Mouse (Mus musculus): ENCODE measurements around the gene Celf5. TPM values are rescaled to one million over a fixed set of nuclear protein-coding genes. Genes with fewer than 3 reads are reported as not detected.

Celf5 gene
- polyA plus RNA-seq, 1 experiment from 2014 or later = 0.76 TPM

DNA sequence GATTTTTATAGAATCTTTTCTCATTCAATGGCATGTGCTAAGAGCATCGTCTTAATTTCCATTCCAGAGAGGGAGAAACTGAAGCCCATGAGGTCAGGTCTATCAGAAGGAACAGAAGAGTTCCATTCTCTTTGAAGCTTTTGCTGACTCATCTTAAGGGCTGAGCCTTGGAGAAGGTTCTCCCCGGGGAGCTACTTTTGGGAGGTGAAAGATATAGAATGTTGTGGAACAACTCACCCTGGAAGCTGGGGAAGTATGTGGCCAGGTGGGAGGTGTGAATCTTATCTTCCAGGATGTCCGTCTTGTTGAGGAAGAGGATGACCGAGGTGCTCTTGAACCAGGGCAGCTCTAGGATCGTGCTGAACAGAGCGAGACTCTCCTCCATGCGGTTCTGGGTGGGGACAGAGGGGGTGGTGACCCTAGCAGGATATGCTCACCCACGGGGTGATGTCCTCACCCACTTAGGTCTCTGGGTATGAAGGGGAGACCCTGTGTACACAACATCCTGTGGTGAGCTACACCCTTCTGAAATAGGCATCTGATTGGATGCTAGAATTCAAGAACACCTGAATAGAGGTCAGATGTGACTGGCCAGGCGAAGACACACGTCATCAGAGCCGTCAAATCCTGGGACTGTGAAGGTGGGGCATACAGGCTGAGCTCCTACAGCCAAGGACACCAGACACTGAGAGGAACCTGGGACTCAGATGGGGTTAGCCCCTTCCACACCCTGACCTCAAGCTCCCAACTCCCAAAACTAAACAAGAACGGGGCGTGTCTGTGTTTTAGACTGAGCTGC lies 25.4 kb upstream of the Celf5 start:
- no peak for TF ChIP-seq CTCF (IDR thresholded peaks at IDR 0.05; ENCODE audit: low read depth)

DNA sequence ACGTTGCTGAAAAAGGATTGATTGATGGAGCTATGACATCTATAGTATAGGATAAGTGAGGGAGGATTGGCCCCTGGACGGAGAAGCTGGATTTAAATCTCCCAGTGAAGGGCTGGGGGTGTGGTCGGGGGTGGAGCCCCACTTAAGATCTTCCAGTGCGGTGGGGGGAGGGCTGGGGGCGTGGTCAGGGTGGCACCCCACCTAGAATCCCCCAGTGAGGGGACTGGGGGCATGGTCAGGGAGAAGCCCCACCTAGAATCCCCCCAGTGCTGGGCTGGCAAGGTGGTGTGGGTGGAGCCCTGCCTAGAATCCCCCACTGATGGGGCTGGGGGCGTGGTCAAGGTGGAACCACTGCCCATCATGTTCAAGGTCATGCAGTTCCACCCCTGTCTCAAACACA lies 24.6 kb upstream of the Celf5 start:
- Histone ChIP-seq H3K9me3 (ENCODE audit: control insufficient read depth) (no peaks in the 10 kb centered on the region), H3K4me1 (replicated peaks; ENCODE audit: control insufficient read depth, insufficient read depth, low read length) (no peaks in the 10 kb centered on the region), H3K27ac (ENCODE audit: low read depth, low read length) (no peak overlapping the region), H3K27me3 (replicated peaks; ENCODE audit: control insufficient read depth, insufficient read depth, low read length) (0 out of 2 replicates have a peak, but pooled peaks cover 9% of the 10 kb centered on the region), H3K4me2 (replicated peaks; ENCODE audit: low read depth) (no peak overlapping the region), H3K4me3 (ENCODE audit: low read depth, low read length) (no peak overlapping the region), H3K36me3 (ENCODE audit: control insufficient read depth, insufficient read depth) (no peaks in the 10 kb centered on the region), H3K9ac (ENCODE audit: low read depth, low read length) (no peak overlapping the region)
- 38% methylated on average over 6 of the region's 6 CpGs for WGBS
- TF ChIP-seq CTCF (IDR thresholded peaks at IDR 0.05; ENCODE audit: low read depth) = no peak
- no peak for ATAC-seq

More for the DNA sequence above, 25.4 kb upstream of the Celf5 start:
- Histone ChIP-seq H3K4me2 (replicated peaks; ENCODE audit: low read depth) (no peak overlapping the region), H3K9me3 (ENCODE audit: control insufficient read depth) (no peaks in the 10 kb centered on the region), H3K9ac (ENCODE audit: low read depth, low read length) (no peak overlapping the region), H3K27me3 (replicated peaks; ENCODE audit: control insufficient read depth, insufficient read depth, low read length) (0 out of 2 replicates have a peak, but pooled peaks cover 9% of the 10 kb centered on the region), H3K4me1 (replicated peaks; ENCODE audit: control insufficient read depth, insufficient read depth, low read length) (no peaks in the 10 kb centered on the region), H3K27ac (ENCODE audit: low read depth, low read length) (no peak overlapping the region), H3K4me3 (ENCODE audit: low read depth, low read length) (no peak overlapping the region), H3K36me3 (ENCODE audit: control insufficient read depth, insufficient read depth) (no peaks in the 10 kb centered on the region)
- no peak for ATAC-seq
- WGBS = 62% methylated on average over 13 of the region's 13 CpGs

DNA sequence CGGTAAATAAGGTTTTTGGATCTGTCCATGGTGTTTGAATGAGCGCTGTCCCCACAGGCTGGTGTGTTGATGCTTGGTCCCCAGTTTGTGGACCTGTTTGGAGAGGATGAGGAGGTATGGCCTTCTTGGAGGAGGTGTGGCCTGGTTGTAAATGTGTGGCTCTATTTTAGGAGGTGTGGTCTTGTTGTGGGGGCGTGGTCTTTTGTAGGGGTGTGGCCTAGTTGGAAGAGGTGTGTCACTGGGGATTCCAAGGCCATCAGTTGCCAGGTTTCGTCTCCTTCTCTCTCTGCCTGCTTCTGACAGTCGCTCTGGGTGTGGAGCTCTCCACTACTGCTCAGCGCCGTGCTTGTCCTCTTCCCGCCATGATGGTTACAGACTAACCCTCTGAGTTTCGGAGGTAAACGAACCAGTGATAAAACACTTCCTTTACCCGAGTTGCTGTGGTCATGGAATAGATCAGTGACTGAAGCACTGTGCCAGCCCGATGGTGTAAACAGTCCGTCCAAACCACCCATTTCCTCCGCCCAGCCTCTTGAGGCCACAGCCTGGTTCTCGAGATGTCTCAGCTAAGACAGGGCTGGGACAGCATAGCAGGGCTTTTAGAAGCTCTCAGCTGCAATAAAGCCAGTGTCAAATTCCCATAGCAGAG lies 22.6 kb upstream of the Celf5 start:
- H3K4me3 ChIP-seq (ENCODE audit: low read depth, low read length) = no peak overlapping the region
- no peak overlapping the region for H3K9ac ChIP-seq (ENCODE audit: low read depth, low read length)
- H3K4me2 ChIP-seq (replicated peaks; ENCODE audit: low read depth) = no peak overlapping the region
- H3K4me1 ChIP-seq (replicated peaks; ENCODE audit: control insufficient read depth, insufficient read depth, low read length) = no peaks in the 10 kb centered on the region
- 70% methylated on average over 15 of the region's 15 CpGs for WGBS
- H3K9me3 ChIP-seq (ENCODE audit: control insufficient read depth) = no peaks in the 10 kb centered on the region
- H3K27ac ChIP-seq (ENCODE audit: low read depth, low read length) = no peak overlapping the region
- no peak for TF ChIP-seq CTCF (IDR thresholded peaks at IDR 0.05; ENCODE audit: low read depth)
- ATAC-seq = no peak
- no peaks in the 10 kb centered on the region for H3K36me3 ChIP-seq (ENCODE audit: control insufficient read depth, insufficient read depth)
- H3K27me3 ChIP-seq (replicated peaks; ENCODE audit: control insufficient read depth, insufficient read depth, low read length) = 0 out of 2 replicates have a peak, but pooled peaks cover 9% of the 10 kb centered on the region

DNA sequence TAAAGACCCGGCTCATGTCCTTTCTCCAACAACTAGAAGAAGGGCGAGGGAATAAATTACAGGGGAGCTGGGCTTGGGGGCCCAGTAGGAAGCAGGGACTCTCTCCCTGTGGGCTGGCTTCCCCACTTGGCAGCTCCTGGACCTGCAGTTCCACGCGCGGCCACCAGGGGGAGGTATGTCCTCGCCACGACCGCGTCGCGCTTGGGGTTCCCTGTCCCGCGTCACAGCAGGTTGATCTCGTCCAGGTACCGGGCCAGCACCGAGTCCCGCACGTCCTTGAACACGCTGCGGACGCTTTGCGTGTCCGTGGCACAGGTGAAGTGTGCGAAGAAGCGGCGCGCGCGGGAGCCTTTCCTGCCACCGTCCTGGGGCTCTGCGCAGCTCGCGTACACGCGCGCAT lies 20.1 kb upstream of the Celf5 start:
- 11% methylated on average over 33 of the region's 36 CpGs for WGBS
- peak overlapping the region; percentile 24 for H3K4me3 ChIP-seq (ENCODE audit: low read depth, low read length)
- peak; percentile 55 for ATAC-seq
- H3K9ac ChIP-seq (ENCODE audit: low read depth, low read length) = no peak overlapping the region
- no peak overlapping the region for H3K27ac ChIP-seq (ENCODE audit: low read depth, low read length)
- TF ChIP-seq CTCF (IDR thresholded peaks at IDR 0.05; ENCODE audit: low read depth) = peak; percentile 100
- H3K4me2 ChIP-seq (replicated peaks; ENCODE audit: low read depth) = peak overlapping the region; percentile 69
- no peaks in the 10 kb centered on the region for H3K36me3 ChIP-seq (ENCODE audit: control insufficient read depth, insufficient read depth)
- no peaks in the 10 kb centered on the region for H3K4me1 ChIP-seq (replicated peaks; ENCODE audit: control insufficient read depth, insufficient read depth, low read length)
- no peaks in the 10 kb centered on the region for H3K9me3 ChIP-seq (ENCODE audit: control insufficient read depth)
- H3K27me3 ChIP-seq (replicated peaks; ENCODE audit: control insufficient read depth, insufficient read depth, low read length) = 0 out of 2 replicates have a peak, but pooled peaks cover 9% of the 10 kb centered on the region

DNA sequence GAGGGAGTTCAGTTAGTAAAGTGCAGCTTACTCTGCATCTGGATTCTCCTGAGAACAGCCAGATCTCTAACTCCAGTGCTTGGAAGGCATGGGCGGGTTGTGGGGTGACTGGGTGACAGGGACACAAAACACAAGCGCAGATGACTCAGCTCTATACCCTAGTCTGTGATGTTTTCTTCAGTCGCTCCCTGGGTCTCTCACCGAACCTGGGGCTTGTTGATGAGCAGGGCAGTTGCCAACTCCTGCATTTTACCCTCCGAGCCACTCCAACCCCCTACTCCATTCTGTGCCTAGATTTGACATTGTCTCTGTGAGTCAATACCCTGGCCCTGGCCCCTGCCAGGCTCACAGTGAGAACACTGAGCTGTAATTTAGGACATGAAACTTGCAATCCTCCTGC lies 19.4 kb upstream of the Celf5 start:
- WGBS = 84% methylated on average over 5 of the region's 5 CpGs
- Histone ChIP-seq H3K27me3 (replicated peaks; ENCODE audit: control insufficient read depth, insufficient read depth, low read length) (0 out of 2 replicates have a peak, but pooled peaks cover 9% of the 10 kb centered on the region), H3K36me3 (ENCODE audit: control insufficient read depth, insufficient read depth) (no peaks in the 10 kb centered on the region), H3K9ac (ENCODE audit: low read depth, low read length) (no peak overlapping the region), H3K4me2 (replicated peaks; ENCODE audit: low read depth) (no peak overlapping the region), H3K4me1 (replicated peaks; ENCODE audit: control insufficient read depth, insufficient read depth, low read length) (peaks cover 6% of the 10 kb centered on the region; the same call in 1 of the 2 replicates), H3K4me3 (ENCODE audit: low read depth, low read length) (no peak overlapping the region), H3K9me3 (ENCODE audit: control insufficient read depth) (no peaks in the 10 kb centered on the region), H3K27ac (ENCODE audit: low read depth, low read length) (no peak overlapping the region)
- no peak for ATAC-seq
- no peak for TF ChIP-seq CTCF (IDR thresholded peaks at IDR 0.05; ENCODE audit: low read depth)

DNA sequence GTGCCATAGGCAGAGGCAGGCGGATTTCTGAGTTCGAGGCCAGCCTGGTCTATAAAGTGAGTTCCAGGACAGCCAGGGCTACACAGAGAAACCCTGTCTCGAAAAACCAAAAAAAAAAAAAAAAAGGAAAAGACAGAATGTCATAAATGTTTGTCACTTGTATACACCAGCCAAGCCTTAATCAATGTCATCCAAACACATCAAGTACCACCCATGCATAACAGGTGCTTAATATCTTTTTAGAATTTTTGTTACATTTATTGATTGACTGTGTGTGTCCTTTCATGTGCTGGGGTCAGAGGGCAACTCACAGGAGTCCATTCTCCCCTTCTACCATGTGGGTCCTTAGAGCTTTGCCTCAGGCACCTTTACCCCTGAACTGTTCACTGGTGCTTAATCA lies 17.5 kb upstream of the Celf5 start, which contains the start of gene S1pr4:
Gene S1pr4, minus strand, starts transcription at position 101 of the 400 bp plus-strand sequence.
- no peak for ATAC-seq
- peaks cover 13% of the 10 kb centered on the region for H3K4me1 ChIP-seq (replicated peaks; ENCODE audit: control insufficient read depth, insufficient read depth, low read length)
- 0 out of 2 replicates have a peak, but pooled peaks cover 9% of the 10 kb centered on the region for H3K27me3 ChIP-seq (replicated peaks; ENCODE audit: control insufficient read depth, insufficient read depth, low read length)
- no peaks in the 10 kb centered on the region for H3K36me3 ChIP-seq (ENCODE audit: control insufficient read depth, insufficient read depth)
- H3K9me3 ChIP-seq (ENCODE audit: control insufficient read depth) = no peaks in the 10 kb centered on the region
- 93% methylated on average over 2 of the region's 3 CpGs for WGBS
- 0 out of 2 replicates have a peak within 1 kb of the TSS, but pooled peaks have one; percentile 13 for H3K4me2 ChIP-seq (replicated peaks; ENCODE audit: low read depth)
- H3K4me3 ChIP-seq (ENCODE audit: low read depth, low read length) = no peak within 1 kb of the TSS
- no peak within 1 kb of the TSS for H3K9ac ChIP-seq (ENCODE audit: low read depth, low read length)
- no peak within 1 kb of the TSS for H3K27ac ChIP-seq (ENCODE audit: low read depth, low read length)
- no peak for TF ChIP-seq CTCF (IDR thresholded peaks at IDR 0.05; ENCODE audit: low read depth)

Measured in intestine, postnatal 0 days (tissue).